Mouse (Mus musculus): Measurements from ENCODE around the gene Zmiz1. TPM values are rescaled to one million over a fixed set of nuclear protein-coding genes. Genes with fewer than 3 reads are reported as not detected.

The Zmiz1 gene
- polyA plus RNA-seq, 1 experiment from 2014 or later: 34.2 TPM

GRCm38 (mm10) chr14:25525729-25526128, 66.7 kb downstream of the Zmiz1 start:
- H3K27ac ChIP-seq (ENCODE audit: poor library complexity, severe bottlenecking): peak overlapping the region; percentile 87
- H3K4me3 ChIP-seq: no peak overlapping the region
- H3K36me3 ChIP-seq: peaks cover 3% of the 10 kb centered on the region; the same call in 1 of the 2 replicates
- H3K4me2 ChIP-seq: no peak overlapping the region
- H3K9me3 ChIP-seq (replicated peaks): no peaks in the 10 kb centered on the region
- 50% methylated on average over 8 of the region's 8 CpGs for WGBS
- no peak overlapping the region for H3K9ac ChIP-seq
- peaks cover 84% of the 10 kb centered on the region for H3K4me1 ChIP-seq (replicated peaks)
- no peaks in the 10 kb centered on the region for H3K27me3 ChIP-seq (replicated peaks)
- ATAC-seq (ENCODE audit: insufficient number of reproducible peaks, low FRiP score): no peak; the same call in 1 of the 2 replicates

GRCm38 (mm10) chr14:25526872-25527271, 67.9 kb downstream of the Zmiz1 start:
- H3K27me3 ChIP-seq (replicated peaks): no peaks in the 10 kb centered on the region
- peaks cover 84% of the 10 kb centered on the region for H3K4me1 ChIP-seq (replicated peaks)
- peaks cover 3% of the 10 kb centered on the region; the same call in 1 of the 2 replicates for H3K36me3 ChIP-seq
- WGBS: 88% methylated on average over 8 of the region's 8 CpGs
- no peak overlapping the region for H3K4me2 ChIP-seq
- no peak overlapping the region for H3K27ac ChIP-seq (ENCODE audit: poor library complexity, severe bottlenecking)
- no peaks in the 10 kb centered on the region for H3K9me3 ChIP-seq (replicated peaks)
- ATAC-seq (ENCODE audit: insufficient number of reproducible peaks, low FRiP score): no peak
- H3K9ac ChIP-seq: no peak overlapping the region
- no peak overlapping the region for H3K4me3 ChIP-seq

GRCm38 (mm10) chr14:25527321-25527720, 68.3 kb downstream of the Zmiz1 start:
- Histone ChIP-seq H3K4me1 (replicated peaks) (peaks cover 84% of the 10 kb centered on the region), H3K27me3 (replicated peaks) (no peaks in the 10 kb centered on the region), H3K9ac (no peak overlapping the region), H3K4me3 (no peak overlapping the region), H3K4me2 (no peak overlapping the region), H3K27ac (ENCODE audit: poor library complexity, severe bottlenecking) (peak overlapping the region; percentile 26; the same call in 1 of the 2 replicates), H3K36me3 (peaks cover 3% of the 10 kb centered on the region; the same call in 1 of the 2 replicates), H3K9me3 (replicated peaks) (no peaks in the 10 kb centered on the region)
- WGBS: 54% methylated on average over 2 of the region's 2 CpGs
- no peak for ATAC-seq (ENCODE audit: insufficient number of reproducible peaks, low FRiP score)

GRCm38 (mm10) chr14:25530342-25530741, 71.4 kb downstream of the Zmiz1 start:
- Histone ChIP-seq H3K4me3 (no peak overlapping the region), H3K4me1 (replicated peaks) (peaks cover 84% of the 10 kb centered on the region), H3K4me2 (no peak overlapping the region), H3K9me3 (replicated peaks) (no peaks in the 10 kb centered on the region), H3K27ac (ENCODE audit: poor library complexity, severe bottlenecking) (no peak overlapping the region), H3K36me3 (peaks cover 4% of the 10 kb centered on the region), H3K9ac (no peak overlapping the region), H3K27me3 (replicated peaks) (no peaks in the 10 kb centered on the region)
- no peak for ATAC-seq (ENCODE audit: insufficient number of reproducible peaks, low FRiP score)
- 82% methylated on average over 4 of the region's 4 CpGs for WGBS

GRCm38 (mm10) chr14:25530815-25531214, 71.8 kb downstream of the Zmiz1 start:
- Histone ChIP-seq H3K4me1 (replicated peaks) (peaks cover 84% of the 10 kb centered on the region), H3K27ac (ENCODE audit: poor library complexity, severe bottlenecking) (no peak overlapping the region), H3K27me3 (replicated peaks) (no peaks in the 10 kb centered on the region), H3K4me2 (no peak overlapping the region), H3K9me3 (replicated peaks) (no peaks in the 10 kb centered on the region), H3K4me3 (no peak overlapping the region), H3K36me3 (peaks cover 9% of the 10 kb centered on the region), H3K9ac (no peak overlapping the region)
- 57% methylated on average over 5 of the region's 5 CpGs for WGBS
- no peak for ATAC-seq (ENCODE audit: insufficient number of reproducible peaks, low FRiP score)

GRCm38 (mm10) chr14:25533010-25533409, 74.0 kb downstream of the Zmiz1 start:
- H3K27ac ChIP-seq (ENCODE audit: poor library complexity, severe bottlenecking): peak overlapping the region; percentile 49

GRCm38 (mm10) chr14:25533631-25534395, 74.8 kb downstream of the Zmiz1 start:
- H3K9ac ChIP-seq: peak overlapping the region; percentile 34; the same call in 1 of the 2 replicates
- H3K4me3 ChIP-seq: no peak overlapping the region
- no peaks in the 10 kb centered on the region for H3K27me3 ChIP-seq (replicated peaks)
- H3K27ac ChIP-seq (ENCODE audit: poor library complexity, severe bottlenecking): peak overlapping the region; percentile 74
- H3K36me3 ChIP-seq: peaks cover 33% of the 10 kb centered on the region
- peaks cover 79% of the 10 kb centered on the region for H3K4me1 ChIP-seq (replicated peaks)
- no peak overlapping the region for H3K4me2 ChIP-seq
- 65% methylated on average over 9 of the region's 9 CpGs for WGBS
- H3K9me3 ChIP-seq (replicated peaks): no peaks in the 10 kb centered on the region
- ATAC-seq (ENCODE audit: insufficient number of reproducible peaks, low FRiP score): no peak

More at GRCm38 (mm10) chr14:25533010-25533409, 74.0 kb downstream of the Zmiz1 start:
- no peak for ATAC-seq (ENCODE audit: insufficient number of reproducible peaks, low FRiP score)
- Histone ChIP-seq H3K9me3 (replicated peaks) (no peaks in the 10 kb centered on the region), H3K4me1 (replicated peaks) (peaks cover 76% of the 10 kb centered on the region), H3K27me3 (replicated peaks) (no peaks in the 10 kb centered on the region), H3K4me2 (no peak overlapping the region), H3K36me3 (peaks cover 29% of the 10 kb centered on the region), H3K9ac (no peak overlapping the region), H3K4me3 (no peak overlapping the region)
- WGBS: 19% methylated on average over 3 of the region's 3 CpGs

GRCm38 (mm10) chr14:25534396-25534769, 75.4 kb downstream of the Zmiz1 start:
- peaks cover 85% of the 10 kb centered on the region for H3K4me1 ChIP-seq (replicated peaks)
- no peak for ATAC-seq (ENCODE audit: insufficient number of reproducible peaks, low FRiP score)
- peak overlapping the region; percentile 34; the same call in 1 of the 2 replicates for H3K9ac ChIP-seq
- no peaks in the 10 kb centered on the region for H3K27me3 ChIP-seq (replicated peaks)
- peak overlapping the region; percentile 74; the same call in 1 of the 2 replicates for H3K27ac ChIP-seq (ENCODE audit: poor library complexity, severe bottlenecking)
- no peak overlapping the region for H3K4me3 ChIP-seq
- H3K4me2 ChIP-seq: 0 out of 2 replicates have a peak overlapping the region, but pooled peaks have one; percentile 17
- H3K36me3 ChIP-seq: peaks cover 37% of the 10 kb centered on the region
- no peaks in the 10 kb centered on the region for H3K9me3 ChIP-seq (replicated peaks)

GRCm38 (mm10) chr14:25534918-25535582, 76.1 kb downstream of the Zmiz1 start:
- Histone ChIP-seq H3K27ac (ENCODE audit: poor library complexity, severe bottlenecking) (peak overlapping the region; percentile 74; the same call in 1 of the 2 replicates), H3K9ac (peak overlapping the region; percentile 34; the same call in 1 of the 2 replicates), H3K4me3 (no peak overlapping the region), H3K27me3 (replicated peaks) (no peaks in the 10 kb centered on the region), H3K9me3 (replicated peaks) (no peaks in the 10 kb centered on the region), H3K36me3 (peaks cover 38% of the 10 kb centered on the region), H3K4me2 (no peak overlapping the region), H3K4me1 (replicated peaks) (peaks cover 90% of the 10 kb centered on the region)
- WGBS: 54% methylated on average over 11 of the region's 11 CpGs
- ATAC-seq (ENCODE audit: insufficient number of reproducible peaks, low FRiP score): no peak

- Histone ChIP-seq H3K27me3 (replicated peaks) (no peaks in the 10 kb centered on the region), H3K9me3 (replicated peaks) (no peaks in the 10 kb centered on the region), H3K4me3 (no peak overlapping the region), H3K4me2 (no peak overlapping the region), H3K27ac (ENCODE audit: poor library complexity, severe bottlenecking) (no peak overlapping the region), H3K4me1 (replicated peaks) (peaks cover 90% of the 10 kb centered on the region), H3K36me3 (peaks cover 41% of the 10 kb centered on the region), H3K9ac (no peak overlapping the region)
- WGBS: 67% methylated on average over 4 of the region's 4 CpGs
- no peak for ATAC-seq (ENCODE audit: insufficient number of reproducible peaks, low FRiP score)
Measured at GRCm38 (mm10) chr14:25535583-25535943, 76.6 kb downstream of the Zmiz1 start.

- peaks cover 45% of the 10 kb centered on the region for H3K36me3 ChIP-seq
- H3K4me1 ChIP-seq (replicated peaks): peaks cover 90% of the 10 kb centered on the region
- no peaks in the 10 kb centered on the region for H3K27me3 ChIP-seq (replicated peaks)
- no peaks in the 10 kb centered on the region for H3K9me3 ChIP-seq (replicated peaks)
- peak; percentile 54; the same call in 1 of the 2 replicates for ATAC-seq (ENCODE audit: insufficient number of reproducible peaks, low FRiP score)
- WGBS: 66% methylated on average over 8 of the region's 8 CpGs
- no peak overlapping the region for H3K4me2 ChIP-seq
- no peak overlapping the region for H3K9ac ChIP-seq
- no peak overlapping the region for H3K27ac ChIP-seq (ENCODE audit: poor library complexity, severe bottlenecking)
- H3K4me3 ChIP-seq: no peak overlapping the region
Measured at GRCm38 (mm10) chr14:25536476-25536875, 77.5 kb downstream of the Zmiz1 start.

Measured in heart, embryonic 12.5 days (tissue).